Mouse (Mus musculus) heart, adult 2 months (tissue): ENCODE results near the gene Patj. TPM values are rescaled to one million over a fixed set of nuclear protein-coding genes. Genes with fewer than 3 reads are reported as not detected.

Experiments
- DNase-seq, 2 experiments: peaks; one replicate each; pipeline ENCODE4 v3.0.0; 2021
- H3K27ac ChIP-seq: fragments of 200-600 bp; 2 replicates; pipeline ENCODE4 v1.8.1; 2022
- H3K27me3 ChIP-seq: fragments of 200-500 bp; 2 replicates; pipeline ENCODE4 v1.6.1; 2012; ENCODE audit warnings: mild to moderate bottlenecking, low read length, inconsistent platforms, mixed read lengths; ENCODE audit not compliant: control insufficient read depth, insufficient read depth
- H3K36me3 ChIP-seq: fragments of 200-500 bp; 2 replicates; pipeline ENCODE4 v1.6.1; 2012; ENCODE audit warnings: low read length, inconsistent platforms; ENCODE audit not compliant: control insufficient read depth, insufficient read depth
- H3K4me1 ChIP-seq: fragments of 200-500 bp; 2 replicates; pipeline ENCODE4 v1.6.1; 2011; ENCODE audit warnings: low read length; ENCODE audit not compliant: control insufficient read depth, insufficient read depth
- H3K4me3 ChIP-seq: fragments of 200-600 bp; 2 replicates; pipeline ENCODE4 v1.8.1; 2022
- H3K79me2 ChIP-seq: fragments of 200-500 bp; replicated peaks from 2 replicates; pipeline ENCODE4 v1.6.1; 2012; ENCODE audit warnings: mild to moderate bottlenecking, inconsistent platforms, low read length, moderate library complexity, mixed read lengths; ENCODE audit not compliant: control insufficient read depth, insufficient read depth
- H3K9ac ChIP-seq: fragments of 200-500 bp; 2 replicates; pipeline ENCODE4 v1.6.1; 2012; ENCODE audit warnings: low read depth, mild to moderate bottlenecking, control low read depth, inconsistent platforms, low read length, mixed read lengths
- CTCF ChIP-seq: fragments of 200-600 bp; IDR thresholded peaks from 2 replicates; pipeline ENCODE4 v1.8.1; 2022; ENCODE audit warnings: antibody characterized with exemption, mild to moderate bottlenecking, moderate library complexity
- EP300 ChIP-seq: fragments of 200-500 bp; IDR thresholded peaks from 2 replicates; pipeline ENCODE4 v1.6.1; 2011; ENCODE audit warnings: low read depth, low read length, control low read depth; ENCODE audit not compliant: insufficient read depth
- POLR2A ChIP-seq: fragments of 200-500 bp; IDR thresholded peaks from 2 replicates; pipeline ENCODE4 v1.6.1; 2011; ENCODE audit warnings: mild to moderate bottlenecking, low read depth, low read length, control low read depth; ENCODE audit not compliant: insufficient read depth
- WGBS: fragments of 180-500 bp; shearing (Covaris S2); methylation state at CpG from one replicate; pipeline ENCODE4 v1.1.7; 2018; 5-methylcytosine and 5-hydroxymethylcytosine counted together
- intact Hi-C: fragments of 180-260 bp; cut with DNase I; formaldehyde crosslinking; loops from one replicate; pipeline ENCODE4 v1.15.1; 2025
- polyA plus RNA-seq: library from polyadenylated mRNA; depleted of rRNA; stranded (reverse); fragments of >200 nt; gene quantifications from 2 replicates; pipeline ENCODE4 v1.2.3, GENCODE M21; 2012
- total RNA-seq, 2 experiments: library from RNA; stranded (reverse); gene quantifications; 2 replicates each; pipeline ENCODE4 v1.2.3; 2021

The Patj gene
- total and polyA plus RNA-seq, 3 experiments, result 6.1 to 14.5 (median 13.8) TPM

GRCm38 (mm10) chr4:98743209-98743905 lies 347.8 kb downstream of the Patj start:
- H3K27ac ChIP-seq, result no peak overlapping the region
- no peaks in the 10 kb centered on the region for H3K79me2 ChIP-seq
- no peaks in the 10 kb centered on the region for H3K36me3 ChIP-seq
- no peaks in the 10 kb centered on the region for H3K27me3 ChIP-seq
- TF ChIP-seq CTCF (no peak), EP300 (no peak)
- no peak overlapping the region for H3K9ac ChIP-seq
- DNase-seq, result no peak
- intact Hi-C loops, result loop anchor here (5.0 kb wide), 1 partner anchor 439 kb away; no protein-coding TSS in a partner anchor
- H3K4me1 ChIP-seq, result no peaks in the 10 kb centered on the region
- WGBS, result 50% methylated on average over 3 of the region's 3 CpGs
- no peak overlapping the region for H3K4me3 ChIP-seq

DNA sequence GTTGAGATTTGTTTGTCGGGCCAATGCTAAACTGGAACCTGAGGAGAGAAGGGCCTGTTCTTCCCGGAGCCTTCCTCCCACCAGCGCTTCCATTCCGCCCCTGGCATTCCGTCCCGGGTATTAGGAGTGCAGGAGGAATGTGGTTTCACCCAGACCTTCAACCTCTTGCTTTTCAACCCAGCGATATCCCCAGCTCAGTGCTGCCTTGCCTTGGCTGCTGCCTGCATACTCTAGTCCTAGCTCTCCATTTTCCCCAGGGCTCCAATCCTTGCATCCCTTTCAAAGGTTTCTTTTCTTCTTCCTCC lies 348.3 kb downstream of the Patj start:
- 43% methylated on average over 7 of the region's 7 CpGs for WGBS
- no peak overlapping the region for H3K27ac ChIP-seq

DNA sequence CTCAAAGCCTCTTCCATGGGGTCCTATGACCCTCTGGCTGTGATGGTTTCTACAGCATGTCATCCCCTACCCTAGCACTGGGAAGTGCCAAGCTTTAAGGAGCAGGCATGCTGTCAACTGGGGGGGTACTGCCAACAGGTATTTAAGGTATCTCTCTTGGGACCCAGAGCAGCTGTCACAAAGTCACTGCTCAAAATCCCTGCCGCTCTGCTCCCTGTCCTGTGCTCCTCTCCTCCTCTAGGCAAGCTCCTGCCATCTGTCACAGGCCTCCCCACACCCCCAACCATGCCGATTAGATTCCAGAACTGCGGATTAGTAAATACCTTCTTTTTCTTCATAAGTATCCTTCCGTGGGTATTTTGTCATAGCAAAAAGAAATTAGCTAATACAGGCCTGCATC lies 358.9 kb downstream of the Patj start:
- H3K4me1 ChIP-seq, result peaks cover 2% of the 10 kb centered on the region
- no peak overlapping the region for H3K4me3 ChIP-seq
- H3K27ac ChIP-seq, result no peak overlapping the region
- DNase-seq, result no peak
- no peak for TF ChIP-seq CTCF
- TF ChIP-seq POLR2A, result no peak
- TF ChIP-seq EP300, result no peak
- intact Hi-C loops, result no loop called here
- H3K9ac ChIP-seq, result no peak overlapping the region
- no peaks in the 10 kb centered on the region for H3K79me2 ChIP-seq
- H3K27me3 ChIP-seq, result no peaks in the 10 kb centered on the region
- no peaks in the 10 kb centered on the region for H3K36me3 ChIP-seq
- 81% methylated on average over 4 of the region's 4 CpGs for WGBS

More for the DNA sequence above, 348.3 kb downstream of the Patj start:
- no peaks in the 10 kb centered on the region for H3K4me1 ChIP-seq
- TF ChIP-seq CTCF, result no peak
- TF ChIP-seq POLR2A, result no peak
- TF ChIP-seq EP300, result no peak
- DNase-seq, result no peak
- H3K79me2 ChIP-seq, result no peaks in the 10 kb centered on the region
- H3K36me3 ChIP-seq, result no peaks in the 10 kb centered on the region
- H3K9ac ChIP-seq, result no peak overlapping the region
- intact Hi-C loops, result loop anchor here (5.0 kb wide), 1 partner anchor 438 kb away; no protein-coding TSS in a partner anchor
- no peak overlapping the region for H3K4me3 ChIP-seq
- H3K27me3 ChIP-seq, result no peaks in the 10 kb centered on the region

DNA sequence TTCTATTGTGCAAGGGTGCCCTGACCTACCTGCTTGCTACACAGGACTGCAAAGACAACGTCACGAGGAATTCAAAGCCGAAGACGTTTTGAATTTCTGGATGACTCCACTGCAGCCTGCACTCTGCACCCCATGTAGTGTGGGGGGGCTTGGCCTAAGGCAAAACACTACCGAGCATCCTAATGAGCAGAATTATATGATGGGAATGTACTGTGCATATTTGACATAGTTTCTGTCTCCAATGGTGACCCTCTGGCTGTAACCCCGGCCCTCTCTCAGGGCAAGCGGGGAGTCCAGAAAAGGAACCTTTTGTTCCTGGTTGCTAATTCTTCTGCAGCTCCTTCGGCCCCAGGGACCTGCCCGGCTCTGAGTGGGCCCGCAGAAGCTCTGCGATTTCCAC lies 360.6 kb downstream of the Patj start:
- no peak overlapping the region for H3K27ac ChIP-seq
- no peaks in the 10 kb centered on the region for H3K79me2 ChIP-seq

DNA sequence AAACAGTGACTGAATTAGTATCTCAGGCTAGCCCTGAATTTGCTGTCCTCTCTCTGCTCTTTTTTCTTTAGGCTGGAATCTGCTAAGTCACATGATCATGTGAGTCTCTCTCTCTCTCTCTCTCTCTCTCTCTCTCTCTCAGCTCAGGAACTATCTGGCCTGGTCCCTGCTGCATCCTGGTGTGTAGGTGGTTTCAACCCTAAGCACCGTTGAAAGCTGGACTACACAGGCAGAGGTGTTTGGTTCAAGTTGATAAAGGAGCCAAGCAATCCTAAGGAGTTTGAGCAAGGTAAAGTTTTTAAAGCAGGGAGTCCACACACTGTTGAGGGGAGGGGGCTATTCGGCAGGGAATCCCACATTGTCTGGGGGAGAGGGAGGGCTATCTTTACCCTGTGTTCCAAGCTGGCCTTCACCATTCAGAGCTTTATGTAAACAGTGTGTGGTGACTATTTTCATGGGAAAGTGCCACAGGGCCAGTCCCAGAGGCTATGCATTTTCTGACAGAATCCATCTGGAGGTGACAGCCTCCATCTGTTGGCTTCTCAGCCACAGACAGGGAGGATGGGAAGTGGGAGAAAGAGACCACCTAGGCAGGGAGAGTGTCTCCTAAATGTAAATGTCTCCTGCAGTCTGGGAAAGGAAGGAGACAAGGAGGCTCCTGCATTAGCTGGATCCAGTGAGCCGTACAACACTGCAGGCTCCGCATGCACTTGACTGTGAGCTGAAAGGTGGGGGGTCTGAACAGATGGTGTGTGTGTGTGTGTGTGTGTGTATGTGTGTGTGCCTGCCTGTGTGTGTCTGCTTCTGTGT lies 362.6 kb downstream of the Patj start:
- Histone ChIP-seq H3K4me3 (no peak overlapping the region), H3K27me3 (no peaks in the 10 kb centered on the region), H3K79me2 (no peaks in the 10 kb centered on the region), H3K36me3 (no peaks in the 10 kb centered on the region), H3K4me1 (peaks cover 2% of the 10 kb centered on the region), H3K9ac (no peak overlapping the region), H3K27ac (no peak overlapping the region)
- no peak for DNase-seq
- no peak for TF ChIP-seq EP300
- no peak for TF ChIP-seq POLR2A
- no peak for TF ChIP-seq CTCF
- intact Hi-C loops, result no loop called here
- 63% methylated on average over 4 of the region's 4 CpGs for WGBS

More for the DNA sequence above, 360.6 kb downstream of the Patj start:
- Histone ChIP-seq H3K4me3 (no peak overlapping the region), H3K36me3 (no peaks in the 10 kb centered on the region), H3K9ac (no peak overlapping the region), H3K4me1 (peaks cover 2% of the 10 kb centered on the region), H3K27me3 (no peaks in the 10 kb centered on the region)
- 79% methylated on average over 11 of the region's 11 CpGs for WGBS
- no peak for DNase-seq
- TF ChIP-seq CTCF (no peak), POLR2A (no peak), EP300 (no peak)
- intact Hi-C loops, result no loop called here

DNA sequence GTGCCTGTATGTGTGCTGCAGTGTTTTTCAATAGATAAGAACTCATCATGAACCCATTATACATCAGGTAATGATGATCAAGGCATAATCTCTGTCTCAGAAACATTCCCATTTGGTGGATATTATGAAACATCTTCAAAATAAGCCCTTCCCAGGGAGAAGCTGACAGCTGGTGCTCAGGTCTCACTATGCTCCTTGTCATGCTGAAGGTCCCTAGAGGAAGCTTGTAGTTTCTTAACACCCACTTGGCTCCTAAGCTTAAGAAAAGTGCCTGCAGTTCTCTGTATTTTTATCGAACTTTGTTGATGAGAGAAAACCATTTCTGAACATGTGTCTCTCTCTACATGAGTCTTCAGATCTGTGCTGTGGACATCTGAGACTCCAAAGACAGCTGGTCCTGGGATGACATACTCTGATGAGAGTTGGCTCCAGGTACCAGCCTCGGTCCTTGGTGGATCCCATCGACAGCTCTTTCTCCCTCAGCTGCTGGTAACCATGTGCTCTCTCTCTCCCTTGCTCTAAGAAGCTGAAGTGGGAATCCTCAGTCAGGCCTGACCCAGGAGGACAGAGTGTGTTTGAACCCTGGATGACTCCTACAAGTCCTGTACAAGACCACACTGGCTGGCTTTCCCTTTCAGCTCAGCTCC lies 363.4 kb downstream of the Patj start:
- DNase-seq, result no peak
- Histone ChIP-seq H3K27me3 (no peaks in the 10 kb centered on the region), H3K4me1 (peaks cover 2% of the 10 kb centered on the region), H3K4me3 (no peak overlapping the region), H3K79me2 (no peaks in the 10 kb centered on the region), H3K36me3 (no peaks in the 10 kb centered on the region), H3K27ac (no peak overlapping the region), H3K9ac (no peak overlapping the region)
- 71% methylated on average over 3 of the region's 3 CpGs for WGBS
- intact Hi-C loops, result no loop called here
- TF ChIP-seq POLR2A (no peak), EP300 (no peak), CTCF (no peak)
